Mouse (Mus musculus) bone marrow, adult 2 months (tissue): ENCODE data around the gene A1bg. TPM values are rescaled to one million over a fixed set of nuclear protein-coding genes. Genes with fewer than 3 reads are reported as not detected.

ENCODE experiments used
- H3K27ac ChIP-seq: fragments of 200-500 bp; 2 replicates; pipeline ENCODE4 v1.5.1; 2012; ENCODE audit warnings: low read depth, mild to moderate bottlenecking, control low read depth, inconsistent platforms, low read length; ENCODE audit not compliant: control insufficient read depth, poor library complexity, insufficient read depth
- H3K4me1 ChIP-seq: fragments of 200-500 bp; 2 replicates; pipeline ENCODE4 v1.6.1; 2011; ENCODE audit warnings: low read length; ENCODE audit not compliant: control insufficient read depth, insufficient read depth
- H3K4me3 ChIP-seq: fragments of 200-500 bp; replicated peaks from 2 replicates; pipeline ENCODE3; 2011; ENCODE audit warnings: mild to moderate bottlenecking, low read depth, low read length, control low read depth; ENCODE audit not compliant: control insufficient read depth
- CTCF ChIP-seq: fragments of 200-500 bp; IDR thresholded peaks from 2 replicates; pipeline ENCODE4 v1.5.1; 2011; ENCODE audit warnings: low read length, control low read depth; ENCODE audit not compliant: control insufficient read depth, insufficient read depth
- POLR2A ChIP-seq: fragments of 200-500 bp; IDR thresholded peaks from 2 replicates; pipeline ENCODE4 v1.6.1; 2011; ENCODE audit warnings: low read depth, mild to moderate bottlenecking, control low read depth, low read length, borderline replicate concordance; ENCODE audit not compliant: control insufficient read depth
- WGBS: fragments of 180-500 bp; shearing (Covaris S2); methylation state at CpG from one replicate; pipeline ENCODE4 v1.1.7; 2018; 5-methylcytosine and 5-hydroxymethylcytosine counted together
- polyA plus RNA-seq: library from polyadenylated mRNA; stranded (reverse); fragments of >200 nt; gene quantifications from 2 replicates; pipeline ENCODE4 v1.2.4, GENCODE M21; 2011; ENCODE audit warnings: low replicate concordance; ENCODE audit not compliant: missing spikeins, insufficient read depth, insufficient read length

The A1bg gene
- not detected in 2 replicates for polyA plus RNA-seq

GRCm38 (mm10) chr15:60922912-60923311, at the start of gene A1bg:
TSS of gene A1bg (minus strand) at chr15:60923012.
- Histone ChIP-seq H3K4me1 (no peaks in the 10 kb centered on the region), H3K27ac (no peak within 1 kb of the TSS), H3K4me3 (no peak within 1 kb of the TSS)
- TF ChIP-seq CTCF (no peak), POLR2A (no peak)

- 10% methylated on average over 1 of the region's 1 CpGs for WGBS
- H3K27ac ChIP-seq, result no peak overlapping the region
- no peaks in the 10 kb centered on the region for H3K4me1 ChIP-seq
- H3K4me3 ChIP-seq, result no peak overlapping the region
- TF ChIP-seq POLR2A (no peak), CTCF (no peak)
Observed at GRCm38 (mm10) chr15:60968549-60968861, 45.7 kb upstream of the A1bg start.

DNA sequence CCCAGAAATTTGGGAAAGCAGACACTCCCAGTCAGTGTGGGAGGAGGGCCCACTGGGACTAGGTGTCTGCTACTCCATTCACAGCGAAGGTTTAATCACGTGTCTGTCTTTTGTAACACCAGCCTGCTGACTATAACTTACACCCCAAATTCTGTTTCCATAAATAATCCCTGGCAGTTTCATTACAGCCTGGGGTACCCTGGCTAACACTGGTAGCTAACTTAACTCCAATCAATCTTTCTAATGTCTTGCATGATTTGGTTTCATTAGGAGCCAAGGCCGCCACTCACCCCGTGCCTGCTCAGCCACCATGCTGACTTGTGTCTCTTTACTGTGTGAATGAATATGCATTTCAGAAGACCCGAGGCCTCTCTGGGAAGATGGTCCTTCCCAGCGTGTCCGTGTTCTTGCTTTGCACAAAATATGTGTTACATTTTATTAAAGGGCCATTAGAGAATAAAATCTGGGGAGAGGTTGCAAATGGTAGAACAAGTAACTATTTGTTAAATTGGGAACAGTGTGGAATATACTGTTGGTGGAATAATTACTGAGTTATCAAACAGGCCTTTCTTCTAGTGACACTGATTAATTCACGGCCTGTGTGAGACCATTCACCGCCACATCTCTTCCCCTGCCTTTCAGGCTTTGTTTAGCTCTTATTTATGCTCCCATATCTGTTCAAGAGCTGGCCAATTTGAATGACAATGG, 45.2 kb upstream of the A1bg start:
- Histone ChIP-seq H3K27ac (no peak overlapping the region), H3K4me3 (no peak overlapping the region), H3K4me1 (no peaks in the 10 kb centered on the region)
- 80% methylated on average over 9 of the region's 9 CpGs for WGBS
- no peak for TF ChIP-seq CTCF
- no peak for TF ChIP-seq POLR2A

DNA sequence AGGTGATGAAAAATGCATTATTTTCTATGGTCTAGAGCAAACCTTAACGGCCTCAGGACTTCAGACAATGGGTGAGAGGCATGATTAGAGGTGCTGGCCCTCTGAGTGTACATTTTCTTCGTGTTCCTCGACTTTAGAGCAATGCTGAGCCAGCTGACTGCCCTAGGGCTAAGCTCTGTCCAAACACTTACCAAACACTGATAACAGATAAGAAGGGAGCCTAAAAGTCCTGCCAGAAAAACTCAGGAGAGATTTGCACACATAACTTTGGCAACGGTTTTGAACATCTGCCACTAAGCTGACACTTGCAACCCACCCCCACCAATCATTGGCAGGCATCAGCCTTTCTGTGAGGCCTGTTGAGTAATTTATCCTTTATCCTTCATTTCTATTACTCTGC, 2.9 kb upstream of the A1bg start:
- WGBS, result 72% methylated on average over 4 of the region's 4 CpGs
- no peak overlapping the region for H3K4me3 ChIP-seq
- TF ChIP-seq POLR2A, result no peak
- no peak for TF ChIP-seq CTCF
- H3K27ac ChIP-seq, result no peak overlapping the region
- H3K4me1 ChIP-seq, result no peaks in the 10 kb centered on the region

GRCm38 (mm10) chr15:60903763-60904697, 18.8 kb downstream of the A1bg start:
- Histone ChIP-seq H3K4me1 (no peaks in the 10 kb centered on the region), H3K27ac (no peak overlapping the region), H3K4me3 (no peak overlapping the region)
- TF ChIP-seq POLR2A, result no peak
- TF ChIP-seq CTCF, result no peak
- 73% methylated on average over 6 of the region's 6 CpGs for WGBS

DNA sequence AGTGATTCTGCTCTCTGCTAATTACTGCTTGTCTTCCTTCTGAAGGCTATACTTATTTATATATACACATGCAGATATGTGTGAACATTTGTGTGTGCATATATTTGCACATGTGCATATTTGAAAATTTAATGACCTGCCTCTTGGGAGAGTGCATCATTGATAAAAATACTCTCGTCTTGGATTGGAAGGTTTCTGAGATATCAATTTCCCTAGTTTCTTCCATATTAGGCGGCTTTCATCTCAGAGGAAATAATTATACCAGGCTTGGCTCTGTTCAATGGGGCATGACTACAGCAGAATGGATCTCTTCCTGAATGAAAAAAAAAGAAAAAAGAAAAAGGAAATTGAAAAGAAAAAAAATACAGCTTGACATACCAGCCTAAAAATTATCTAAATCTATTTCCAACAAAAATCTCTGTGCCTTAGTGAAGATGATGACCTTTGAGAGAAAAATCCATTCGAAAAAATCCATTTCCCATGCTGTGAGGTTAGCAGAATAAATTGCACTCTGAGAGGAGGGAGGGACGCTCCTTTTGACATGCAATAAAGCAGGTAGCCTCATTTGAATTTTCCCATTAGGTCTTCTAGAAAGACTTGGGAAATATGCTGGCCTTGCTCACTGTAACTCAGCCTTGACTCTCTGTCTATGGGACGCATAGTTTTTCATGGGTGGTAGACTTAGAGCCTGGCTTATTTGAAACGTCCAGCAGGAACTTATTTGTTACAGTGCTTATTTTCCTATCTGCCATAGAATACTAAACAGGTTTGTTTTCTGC, 24.4 kb downstream of the A1bg start:
- Histone ChIP-seq H3K4me1 (no peaks in the 10 kb centered on the region), H3K4me3 (no peak overlapping the region), H3K27ac (no peak overlapping the region)
- 71% methylated on average over 6 of the region's 6 CpGs for WGBS
- TF ChIP-seq POLR2A, result no peak
- TF ChIP-seq CTCF, result no peak

DNA sequence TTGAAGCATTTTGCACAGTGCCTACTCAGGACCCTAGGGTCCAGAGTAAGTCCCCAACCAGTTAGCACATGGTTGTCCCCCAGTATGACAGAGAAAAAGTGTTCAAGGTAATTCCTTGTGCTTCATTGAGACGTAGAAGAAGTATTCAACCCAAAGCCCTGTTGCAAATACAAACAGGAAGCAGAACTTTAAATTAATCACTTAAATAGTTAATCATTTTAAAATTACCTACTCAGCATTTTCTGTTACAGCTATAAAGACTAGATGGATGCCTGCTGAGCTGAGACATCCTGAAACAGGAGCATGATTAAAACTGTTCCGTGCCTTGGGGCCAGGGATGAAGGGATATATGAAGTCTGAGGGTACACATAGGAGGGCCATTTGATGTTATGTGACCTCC, 26.8 kb downstream of the A1bg start:
- Histone ChIP-seq H3K4me1 (no peaks in the 10 kb centered on the region), H3K4me3 (no peak overlapping the region), H3K27ac (no peak overlapping the region)
- 79% methylated on average over 2 of the region's 2 CpGs for WGBS
- TF ChIP-seq CTCF (no peak), POLR2A (no peak)
